Mouse (Mus musculus): Measurements from ENCODE around the gene Smtnl2. TPM values are rescaled to one million over a fixed set of nuclear protein-coding genes. Genes with fewer than 3 reads are reported as not detected.

Smtnl2 gene
- polyA plus RNA-seq, 1 experiment from 2014 or later = 4.7 TPM

- H3K4me1 ChIP-seq (replicated peaks; ENCODE audit: control insufficient read depth, insufficient read depth, low read length) = no peaks in the 10 kb centered on the region
- no peaks in the 10 kb centered on the region for H3K9me3 ChIP-seq (ENCODE audit: control insufficient read depth, low read length)
- H3K4me2 ChIP-seq (replicated peaks; ENCODE audit: low read depth, low read length) = no peak overlapping the region
- no peaks in the 10 kb centered on the region for H3K36me3 ChIP-seq (ENCODE audit: control insufficient read depth, insufficient read depth, low read length)
- ATAC-seq (ENCODE audit: low FRiP score) = no peak
- 86% methylated on average over 8 of the region's 8 CpGs for WGBS
- H3K9ac ChIP-seq (ENCODE audit: low read depth, low read length) = no peak overlapping the region
- no peak for DNase-seq (ENCODE audit: low spot score)
- no peak overlapping the region for H3K4me3 ChIP-seq (ENCODE audit: low read depth, low read length)
- H3K27me3 ChIP-seq (ENCODE audit: control insufficient read depth, insufficient read depth, low read length) = no peaks in the 10 kb centered on the region
- H3K27ac ChIP-seq (ENCODE audit: low read depth, low read length) = no peak overlapping the region
Measured at GRCm38 (mm10) chr11:72397811-72398525, 13.5 kb downstream of the Smtnl2 start.

GRCm38 (mm10) chr11:72397072-72397471 is 14.4 kb downstream of the Smtnl2 start:
- WGBS = 93% methylated on average over 10 of the region's 10 CpGs
- H3K9ac ChIP-seq (ENCODE audit: low read depth, low read length) = no peak overlapping the region
- DNase-seq (ENCODE audit: low spot score) (no peak), ATAC-seq (ENCODE audit: low FRiP score) (no peak)
- no peaks in the 10 kb centered on the region for H3K9me3 ChIP-seq (ENCODE audit: control insufficient read depth, low read length)
- H3K27ac ChIP-seq (ENCODE audit: low read depth, low read length) = no peak overlapping the region
- no peaks in the 10 kb centered on the region for H3K27me3 ChIP-seq (ENCODE audit: control insufficient read depth, insufficient read depth, low read length)
- no peaks in the 10 kb centered on the region for H3K36me3 ChIP-seq (ENCODE audit: control insufficient read depth, insufficient read depth, low read length)
- H3K4me2 ChIP-seq (replicated peaks; ENCODE audit: low read depth, low read length) = no peak overlapping the region
- H3K4me1 ChIP-seq (replicated peaks; ENCODE audit: control insufficient read depth, insufficient read depth, low read length) = no peaks in the 10 kb centered on the region
- H3K4me3 ChIP-seq (ENCODE audit: low read depth, low read length) = no peak overlapping the region

- WGBS = 90% methylated on average over 7 of the region's 7 CpGs
Measured at GRCm38 (mm10) chr11:72396621-72397020, 14.9 kb downstream of the Smtnl2 start.

GRCm38 (mm10) chr11:72395652-72396051 is 15.9 kb downstream of the Smtnl2 start:
- H3K4me1 ChIP-seq (replicated peaks; ENCODE audit: control insufficient read depth, insufficient read depth, low read length) = no peaks in the 10 kb centered on the region
- no peak overlapping the region for H3K27ac ChIP-seq (ENCODE audit: low read depth, low read length)
- no peaks in the 10 kb centered on the region for H3K27me3 ChIP-seq (ENCODE audit: control insufficient read depth, insufficient read depth, low read length)
- WGBS = 83% methylated on average over 6 of the region's 6 CpGs
- no peak for ATAC-seq (ENCODE audit: low FRiP score)
- no peak overlapping the region for H3K4me3 ChIP-seq (ENCODE audit: low read depth, low read length)
- H3K9ac ChIP-seq (ENCODE audit: low read depth, low read length) = no peak overlapping the region
- H3K9me3 ChIP-seq (ENCODE audit: control insufficient read depth, low read length) = no peaks in the 10 kb centered on the region
- H3K36me3 ChIP-seq (ENCODE audit: control insufficient read depth, insufficient read depth, low read length) = no peaks in the 10 kb centered on the region
- no peak for DNase-seq (ENCODE audit: low spot score)
- no peak overlapping the region for H3K4me2 ChIP-seq (replicated peaks; ENCODE audit: low read depth, low read length)

More at GRCm38 (mm10) chr11:72396621-72397020, 14.9 kb downstream of the Smtnl2 start:
- H3K36me3 ChIP-seq (ENCODE audit: control insufficient read depth, insufficient read depth, low read length) = no peaks in the 10 kb centered on the region
- H3K4me3 ChIP-seq (ENCODE audit: low read depth, low read length) = no peak overlapping the region
- DNase-seq (ENCODE audit: low spot score) (no peak), ATAC-seq (ENCODE audit: low FRiP score) (no peak)
- no peak overlapping the region for H3K4me2 ChIP-seq (replicated peaks; ENCODE audit: low read depth, low read length)
- H3K27me3 ChIP-seq (ENCODE audit: control insufficient read depth, insufficient read depth, low read length) = no peaks in the 10 kb centered on the region
- H3K27ac ChIP-seq (ENCODE audit: low read depth, low read length) = no peak overlapping the region
- H3K9me3 ChIP-seq (ENCODE audit: control insufficient read depth, low read length) = no peaks in the 10 kb centered on the region
- H3K4me1 ChIP-seq (replicated peaks; ENCODE audit: control insufficient read depth, insufficient read depth, low read length) = no peaks in the 10 kb centered on the region
- H3K9ac ChIP-seq (ENCODE audit: low read depth, low read length) = no peak overlapping the region

GRCm38 (mm10) chr11:72394694-72395093 is 16.8 kb downstream of the Smtnl2 start:
- DNase-seq (ENCODE audit: low spot score) = no peak
- Histone ChIP-seq H3K36me3 (ENCODE audit: control insufficient read depth, insufficient read depth, low read length) (no peaks in the 10 kb centered on the region), H3K9me3 (ENCODE audit: control insufficient read depth, low read length) (no peaks in the 10 kb centered on the region), H3K4me1 (replicated peaks; ENCODE audit: control insufficient read depth, insufficient read depth, low read length) (no peaks in the 10 kb centered on the region), H3K27me3 (ENCODE audit: control insufficient read depth, insufficient read depth, low read length) (no peaks in the 10 kb centered on the region), H3K9ac (ENCODE audit: low read depth, low read length) (no peak overlapping the region), H3K4me2 (replicated peaks; ENCODE audit: low read depth, low read length) (no peak overlapping the region), H3K27ac (ENCODE audit: low read depth, low read length) (no peak overlapping the region), H3K4me3 (ENCODE audit: low read depth, low read length) (no peak overlapping the region)
- 92% methylated on average over 2 of the region's 2 CpGs for WGBS
- no peak for ATAC-seq (ENCODE audit: low FRiP score)

- H3K36me3 ChIP-seq (ENCODE audit: control insufficient read depth, insufficient read depth, low read length) = no peaks in the 10 kb centered on the region
- H3K27me3 ChIP-seq (ENCODE audit: control insufficient read depth, insufficient read depth, low read length) = no peaks in the 10 kb centered on the region
- no peak overlapping the region for H3K4me2 ChIP-seq (replicated peaks; ENCODE audit: low read depth, low read length)
- no peaks in the 10 kb centered on the region for H3K9me3 ChIP-seq (ENCODE audit: control insufficient read depth, low read length)
- ATAC-seq (ENCODE audit: low FRiP score) = no peak
- no peak for DNase-seq (ENCODE audit: low spot score)
- no peak overlapping the region for H3K4me3 ChIP-seq (ENCODE audit: low read depth, low read length)
- no peak overlapping the region for H3K9ac ChIP-seq (ENCODE audit: low read depth, low read length)
- no peaks in the 10 kb centered on the region for H3K4me1 ChIP-seq (replicated peaks; ENCODE audit: control insufficient read depth, insufficient read depth, low read length)
- H3K27ac ChIP-seq (ENCODE audit: low read depth, low read length) = no peak overlapping the region
- 57% methylated on average over 5 of the region's 5 CpGs for WGBS
Measured at GRCm38 (mm10) chr11:72393669-72394068, 17.8 kb downstream of the Smtnl2 start.

- H3K9me3 ChIP-seq (ENCODE audit: control insufficient read depth, low read length) = no peaks in the 10 kb centered on the region
- H3K27ac ChIP-seq (ENCODE audit: low read depth, low read length) = no peak overlapping the region
- no peak overlapping the region for H3K9ac ChIP-seq (ENCODE audit: low read depth, low read length)
- ATAC-seq (ENCODE audit: low FRiP score) = no peak
- no peaks in the 10 kb centered on the region for H3K36me3 ChIP-seq (ENCODE audit: control insufficient read depth, insufficient read depth, low read length)
- no peaks in the 10 kb centered on the region for H3K4me1 ChIP-seq (replicated peaks; ENCODE audit: control insufficient read depth, insufficient read depth, low read length)
- H3K4me3 ChIP-seq (ENCODE audit: low read depth, low read length) = no peak overlapping the region
- DNase-seq (ENCODE audit: low spot score) = no peak
- WGBS = 96% methylated on average over 3 of the region's 3 CpGs
- H3K27me3 ChIP-seq (ENCODE audit: control insufficient read depth, insufficient read depth, low read length) = no peaks in the 10 kb centered on the region
- H3K4me2 ChIP-seq (replicated peaks; ENCODE audit: low read depth, low read length) = no peak overlapping the region
Measured at GRCm38 (mm10) chr11:72393243-72393642, 18.3 kb downstream of the Smtnl2 start.

- no peak overlapping the region for H3K4me3 ChIP-seq (ENCODE audit: low read depth, low read length)
- no peak overlapping the region for H3K4me2 ChIP-seq (replicated peaks; ENCODE audit: low read depth, low read length)
- WGBS = 90% methylated on average over 13 of the region's 13 CpGs
- H3K9ac ChIP-seq (ENCODE audit: low read depth, low read length) = no peak overlapping the region
- H3K27me3 ChIP-seq (ENCODE audit: control insufficient read depth, insufficient read depth, low read length) = no peaks in the 10 kb centered on the region
- H3K36me3 ChIP-seq (ENCODE audit: control insufficient read depth, insufficient read depth, low read length) = no peaks in the 10 kb centered on the region
- ATAC-seq (ENCODE audit: low FRiP score) (no peak), DNase-seq (ENCODE audit: low spot score) (no peak)
- H3K9me3 ChIP-seq (ENCODE audit: control insufficient read depth, low read length) = no peaks in the 10 kb centered on the region
- H3K27ac ChIP-seq (ENCODE audit: low read depth, low read length) = no peak overlapping the region
- H3K4me1 ChIP-seq (replicated peaks; ENCODE audit: control insufficient read depth, insufficient read depth, low read length) = no peaks in the 10 kb centered on the region
Measured at GRCm38 (mm10) chr11:72391181-72391580, 20.3 kb downstream of the Smtnl2 start.

GRCm38 (mm10) chr11:72389407-72390142 is 21.9 kb downstream of the Smtnl2 start:
- Histone ChIP-seq H3K4me1 (replicated peaks; ENCODE audit: control insufficient read depth, insufficient read depth, low read length) (no peaks in the 10 kb centered on the region), H3K27me3 (ENCODE audit: control insufficient read depth, insufficient read depth, low read length) (no peaks in the 10 kb centered on the region), H3K36me3 (ENCODE audit: control insufficient read depth, insufficient read depth, low read length) (no peaks in the 10 kb centered on the region), H3K9me3 (ENCODE audit: control insufficient read depth, low read length) (no peaks in the 10 kb centered on the region), H3K4me3 (ENCODE audit: low read depth, low read length) (no peak overlapping the region), H3K9ac (ENCODE audit: low read depth, low read length) (no peak overlapping the region), H3K4me2 (replicated peaks; ENCODE audit: low read depth, low read length) (no peak overlapping the region), H3K27ac (ENCODE audit: low read depth, low read length) (no peak overlapping the region)
- WGBS = 85% methylated on average over 7 of the region's 7 CpGs
- DNase-seq (ENCODE audit: low spot score) = no peak
- no peak for ATAC-seq (ENCODE audit: low FRiP score)
